Mouse (Mus musculus): ENCODE results near the gene Cxcr6. TPM values are rescaled to one million over a fixed set of nuclear protein-coding genes. Genes with fewer than 3 reads are reported as not detected.

Cxcr6 gene
- 0.12 and 0.18 TPM in 2 replicates for polyA plus RNA-seq (2015; fragmentation: Nextera tagmentation; extraction: Ambion mirVana)

DNA sequence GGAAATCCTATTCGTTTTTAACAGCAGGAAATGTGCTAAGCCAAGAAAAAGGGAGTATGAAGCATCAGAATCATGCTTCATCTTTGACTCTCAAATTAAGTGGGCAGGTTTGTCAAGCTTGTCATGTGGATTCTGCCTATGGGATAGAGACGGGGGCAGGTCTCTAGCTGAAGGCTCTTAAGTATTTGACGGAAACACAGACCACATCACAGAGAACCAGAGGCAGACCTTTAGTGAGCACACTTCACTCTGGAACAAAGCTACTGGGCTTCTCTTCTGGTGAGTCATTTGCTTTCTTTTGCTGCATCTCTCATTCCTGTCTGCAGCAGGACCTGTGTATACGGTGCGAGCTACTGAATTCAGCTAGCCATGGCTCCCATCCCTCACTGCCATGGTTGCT lies at the start of gene Cxcr6:
Gene Cxcr6, plus strand, starts transcription at position 209 of the 400 bp plus-strand sequence.
- Histone ChIP-seq H3K9me3 (ENCODE audit: control insufficient read depth, low read length) (no peaks in the 10 kb centered on the region), H3K4me1 (replicated peaks; ENCODE audit: control insufficient read depth, insufficient read depth, low read length) (no peaks in the 10 kb centered on the region), H3K4me2 (ENCODE audit: low read length) (no peak within 1 kb of the TSS), H3K9ac (replicated peaks; ENCODE audit: low read depth, low read length) (no peak within 1 kb of the TSS), H3K27me3 (replicated peaks; ENCODE audit: control insufficient read depth, insufficient read depth, low read length) (no peaks in the 10 kb centered on the region), H3K27ac (ENCODE audit: low read length) (no peak within 1 kb of the TSS), H3K36me3 (ENCODE audit: control insufficient read depth, insufficient read depth) (peaks cover 2% of the 10 kb centered on the region), H3K4me3 (replicated peaks; ENCODE audit: low read length) (no peak within 1 kb of the TSS)
- no peak for ATAC-seq
- WGBS: 93% methylated on average over 5 of the region's 5 CpGs

DNA sequence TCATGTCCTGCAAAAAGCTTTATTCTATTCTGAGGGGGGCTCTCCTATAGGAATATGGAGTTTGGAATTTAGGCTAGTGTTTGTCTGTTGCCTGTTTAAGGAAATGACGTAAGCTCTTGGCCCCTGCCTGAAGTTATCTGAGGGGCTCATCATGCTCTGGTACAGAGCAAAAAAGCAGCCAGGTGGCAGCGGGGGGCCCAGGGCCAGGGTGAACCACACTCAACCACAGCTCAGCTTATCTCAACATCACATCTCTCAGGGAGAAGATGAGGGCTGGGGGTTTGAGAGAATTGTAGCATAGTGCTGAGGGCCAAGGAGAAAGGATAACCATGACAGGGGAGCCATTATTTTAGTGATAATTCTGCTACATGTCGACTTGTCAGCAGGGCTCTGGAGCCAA lies 49.5 kb upstream of the Cxcr6 start:
- Histone ChIP-seq H3K4me3 (replicated peaks; ENCODE audit: low read length) (no peak overlapping the region), H3K27ac (ENCODE audit: low read length) (no peak overlapping the region), H3K9me3 (ENCODE audit: control insufficient read depth, low read length) (no peaks in the 10 kb centered on the region), H3K36me3 (ENCODE audit: control insufficient read depth, insufficient read depth) (no peaks in the 10 kb centered on the region), H3K9ac (replicated peaks; ENCODE audit: low read depth, low read length) (no peak overlapping the region), H3K4me1 (replicated peaks; ENCODE audit: control insufficient read depth, insufficient read depth, low read length) (no peaks in the 10 kb centered on the region), H3K4me2 (ENCODE audit: low read length) (no peak overlapping the region), H3K27me3 (replicated peaks; ENCODE audit: control insufficient read depth, insufficient read depth, low read length) (no peaks in the 10 kb centered on the region)
- WGBS: 82% methylated on average over 3 of the region's 3 CpGs
- ATAC-seq: no peak

DNA sequence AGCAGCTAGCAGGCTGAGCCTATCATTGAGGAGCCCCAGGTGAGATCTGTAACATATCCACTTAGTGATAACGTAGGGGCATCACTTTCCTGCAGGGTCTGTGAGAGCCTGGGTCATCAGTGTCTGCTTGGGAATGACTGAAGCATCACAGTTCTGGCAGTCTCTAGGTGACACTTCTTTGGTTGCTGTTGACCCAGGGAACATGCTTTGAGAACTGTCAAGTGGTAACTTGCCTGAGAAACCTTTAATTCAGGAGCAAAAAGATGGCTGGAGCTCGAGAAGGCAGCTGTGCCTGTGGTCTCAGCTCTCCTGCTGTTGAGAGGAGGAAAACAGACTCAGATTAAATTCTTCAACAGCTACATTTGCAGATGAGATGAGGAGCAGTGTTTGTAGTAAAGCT lies 48.9 kb upstream of the Cxcr6 start:
- H3K4me2 ChIP-seq (ENCODE audit: low read length): no peak overlapping the region
- no peak overlapping the region for H3K4me3 ChIP-seq (replicated peaks; ENCODE audit: low read length)
- no peaks in the 10 kb centered on the region for H3K36me3 ChIP-seq (ENCODE audit: control insufficient read depth, insufficient read depth)
- H3K9ac ChIP-seq (replicated peaks; ENCODE audit: low read depth, low read length): no peak overlapping the region
- H3K4me1 ChIP-seq (replicated peaks; ENCODE audit: control insufficient read depth, insufficient read depth, low read length): no peaks in the 10 kb centered on the region
- no peak overlapping the region for H3K27ac ChIP-seq (ENCODE audit: low read length)
- no peaks in the 10 kb centered on the region for H3K27me3 ChIP-seq (replicated peaks; ENCODE audit: control insufficient read depth, insufficient read depth, low read length)
- H3K9me3 ChIP-seq (ENCODE audit: control insufficient read depth, low read length): no peaks in the 10 kb centered on the region
- WGBS: 54% methylated on average over 2 of the region's 2 CpGs
- ATAC-seq: no peak

DNA sequence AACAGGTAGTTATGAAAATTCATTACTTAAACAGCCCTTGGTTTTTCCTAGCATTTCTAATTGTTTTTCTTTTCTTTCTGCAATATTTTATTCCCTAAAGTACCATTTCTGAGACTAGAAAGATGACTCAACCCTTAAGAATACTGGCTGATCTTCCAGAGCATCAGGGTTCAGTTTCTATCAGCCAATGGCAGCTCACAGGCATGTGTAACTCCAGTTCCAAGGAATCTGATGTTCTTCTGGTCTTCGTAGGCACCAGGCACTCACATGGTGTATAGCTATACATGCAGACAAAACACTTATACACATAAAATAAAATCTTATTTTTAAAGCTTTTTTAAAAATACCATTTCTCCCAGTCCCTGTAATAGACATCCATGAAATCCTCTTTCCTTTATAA lies 48.1 kb upstream of the Cxcr6 start:
- ATAC-seq: no peak
- WGBS: 73% methylated on average over 1 of the region's 1 CpGs
- no peak overlapping the region for H3K27ac ChIP-seq (ENCODE audit: low read length)
- no peak overlapping the region for H3K9ac ChIP-seq (replicated peaks; ENCODE audit: low read depth, low read length)
- no peak overlapping the region for H3K4me3 ChIP-seq (replicated peaks; ENCODE audit: low read length)
- H3K36me3 ChIP-seq (ENCODE audit: control insufficient read depth, insufficient read depth): no peaks in the 10 kb centered on the region
- no peaks in the 10 kb centered on the region for H3K4me1 ChIP-seq (replicated peaks; ENCODE audit: control insufficient read depth, insufficient read depth, low read length)
- no peaks in the 10 kb centered on the region for H3K9me3 ChIP-seq (ENCODE audit: control insufficient read depth, low read length)
- H3K4me2 ChIP-seq (ENCODE audit: low read length): no peak overlapping the region
- H3K27me3 ChIP-seq (replicated peaks; ENCODE audit: control insufficient read depth, insufficient read depth, low read length): no peaks in the 10 kb centered on the region

DNA sequence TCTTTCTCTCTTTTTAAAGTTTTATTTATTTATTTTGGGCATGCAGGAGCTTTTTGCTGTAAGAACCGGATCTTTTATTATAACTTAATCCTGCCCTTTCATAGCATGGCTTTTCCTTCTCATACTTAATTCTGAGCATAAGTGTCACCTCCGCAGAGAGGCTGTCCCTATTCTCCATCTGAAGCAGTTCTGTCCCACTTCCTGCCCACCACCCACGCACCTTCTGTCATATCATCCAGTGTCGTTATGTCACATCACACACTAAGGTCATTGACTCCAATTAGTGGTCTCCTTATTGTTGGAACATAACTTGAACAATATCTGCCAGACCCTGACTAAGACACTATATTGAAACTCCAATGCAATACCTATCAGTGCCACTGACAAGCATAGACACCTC lies 47.6 kb upstream of the Cxcr6 start:
- H3K4me1 ChIP-seq (replicated peaks; ENCODE audit: control insufficient read depth, insufficient read depth, low read length): no peaks in the 10 kb centered on the region
- H3K4me3 ChIP-seq (replicated peaks; ENCODE audit: low read length): no peak overlapping the region
- no peaks in the 10 kb centered on the region for H3K27me3 ChIP-seq (replicated peaks; ENCODE audit: control insufficient read depth, insufficient read depth, low read length)
- no peak overlapping the region for H3K9ac ChIP-seq (replicated peaks; ENCODE audit: low read depth, low read length)
- ATAC-seq: no peak
- H3K9me3 ChIP-seq (ENCODE audit: control insufficient read depth, low read length): no peaks in the 10 kb centered on the region
- 76% methylated on average over 4 of the region's 4 CpGs for WGBS
- H3K27ac ChIP-seq (ENCODE audit: low read length): no peak overlapping the region
- no peaks in the 10 kb centered on the region for H3K36me3 ChIP-seq (ENCODE audit: control insufficient read depth, insufficient read depth)
- H3K4me2 ChIP-seq (ENCODE audit: low read length): no peak overlapping the region

DNA sequence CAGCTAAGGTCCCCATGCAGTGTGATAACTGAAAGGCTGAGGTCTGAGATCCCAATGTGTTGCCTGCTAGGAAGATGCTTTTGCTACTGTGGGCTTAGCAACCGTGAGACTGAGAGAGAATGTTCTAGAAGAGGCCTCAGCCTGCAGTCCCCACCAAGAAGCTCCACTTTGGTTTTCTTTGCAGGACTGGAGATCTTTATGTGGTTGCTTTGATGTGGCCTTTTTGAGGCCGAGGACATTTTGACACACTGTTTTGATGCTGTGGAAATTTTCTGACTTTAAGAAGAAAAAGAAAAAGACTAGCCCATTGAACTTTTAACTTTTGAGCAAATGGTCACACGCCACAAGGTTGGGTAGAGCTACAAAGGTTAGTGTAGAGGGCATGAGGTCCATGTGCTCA lies 45.5 kb upstream of the Cxcr6 start:
- Histone ChIP-seq H3K9me3 (ENCODE audit: control insufficient read depth, low read length) (no peaks in the 10 kb centered on the region), H3K4me2 (ENCODE audit: low read length) (no peak overlapping the region), H3K27ac (ENCODE audit: low read length) (no peak overlapping the region), H3K27me3 (replicated peaks; ENCODE audit: control insufficient read depth, insufficient read depth, low read length) (no peaks in the 10 kb centered on the region), H3K4me1 (replicated peaks; ENCODE audit: control insufficient read depth, insufficient read depth, low read length) (no peaks in the 10 kb centered on the region), H3K4me3 (replicated peaks; ENCODE audit: low read length) (no peak overlapping the region), H3K36me3 (ENCODE audit: control insufficient read depth, insufficient read depth) (no peaks in the 10 kb centered on the region), H3K9ac (replicated peaks; ENCODE audit: low read depth, low read length) (no peak overlapping the region)
- ATAC-seq: no peak
- WGBS: 87% methylated on average over 3 of the region's 3 CpGs

DNA sequence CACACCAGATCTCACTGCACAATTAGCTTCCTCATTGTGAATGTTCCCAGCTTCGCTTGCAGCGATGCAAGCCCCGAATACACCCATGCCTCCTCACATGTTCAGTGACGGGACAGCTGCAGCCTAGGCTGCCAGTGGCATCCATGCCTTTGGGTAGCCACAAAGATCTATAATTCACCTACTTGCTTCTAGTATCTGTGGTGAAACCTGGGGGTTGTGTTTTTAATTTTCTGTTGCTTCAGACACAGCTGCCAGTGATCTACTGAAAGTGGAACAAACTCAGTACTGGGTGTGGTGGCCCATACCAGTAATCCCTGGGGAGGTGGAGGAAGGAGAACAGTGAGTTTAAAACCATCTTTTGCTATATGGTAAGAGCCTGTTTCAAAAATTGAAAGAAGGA lies 43.4 kb upstream of the Cxcr6 start:
- 91% methylated on average over 4 of the region's 4 CpGs for WGBS

DNA sequence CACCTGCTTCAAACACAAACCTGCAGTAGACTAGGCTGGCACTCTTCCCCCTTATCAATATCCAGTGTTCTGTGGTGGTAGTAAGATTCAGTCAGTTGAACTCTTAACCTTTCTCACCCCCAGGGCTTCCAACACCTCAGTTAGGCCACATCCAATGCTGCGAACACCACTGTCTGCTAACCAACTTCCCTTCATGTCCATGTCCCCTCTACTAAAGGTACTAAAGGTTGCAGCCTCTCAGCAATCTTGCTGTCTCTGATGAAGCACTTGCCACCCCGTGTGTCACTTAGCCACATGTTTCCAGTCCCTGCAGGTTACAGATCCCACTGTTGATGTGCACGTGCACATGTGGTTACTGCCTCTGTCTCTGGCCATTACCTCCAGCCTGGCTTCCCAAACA lies 42.5 kb upstream of the Cxcr6 start:
- H3K36me3 ChIP-seq (ENCODE audit: control insufficient read depth, insufficient read depth): no peaks in the 10 kb centered on the region
- no peak overlapping the region for H3K4me2 ChIP-seq (ENCODE audit: low read length)
- H3K9me3 ChIP-seq (ENCODE audit: control insufficient read depth, low read length): no peaks in the 10 kb centered on the region
- H3K27me3 ChIP-seq (replicated peaks; ENCODE audit: control insufficient read depth, insufficient read depth, low read length): no peaks in the 10 kb centered on the region
- ATAC-seq: no peak
- no peaks in the 10 kb centered on the region for H3K4me1 ChIP-seq (replicated peaks; ENCODE audit: control insufficient read depth, insufficient read depth, low read length)
- H3K9ac ChIP-seq (replicated peaks; ENCODE audit: low read depth, low read length): no peak overlapping the region
- no peak overlapping the region for H3K4me3 ChIP-seq (replicated peaks; ENCODE audit: low read length)
- WGBS: 88% methylated on average over 3 of the region's 3 CpGs
- no peak overlapping the region for H3K27ac ChIP-seq (ENCODE audit: low read length)

More for the DNA sequence above, 43.4 kb upstream of the Cxcr6 start:
- no peak overlapping the region for H3K4me3 ChIP-seq (replicated peaks; ENCODE audit: low read length)
- H3K9me3 ChIP-seq (ENCODE audit: control insufficient read depth, low read length): no peaks in the 10 kb centered on the region
- no peaks in the 10 kb centered on the region for H3K27me3 ChIP-seq (replicated peaks; ENCODE audit: control insufficient read depth, insufficient read depth, low read length)
- no peak for ATAC-seq
- H3K4me1 ChIP-seq (replicated peaks; ENCODE audit: control insufficient read depth, insufficient read depth, low read length): no peaks in the 10 kb centered on the region
- no peaks in the 10 kb centered on the region for H3K36me3 ChIP-seq (ENCODE audit: control insufficient read depth, insufficient read depth)
- no peak overlapping the region for H3K4me2 ChIP-seq (ENCODE audit: low read length)
- H3K27ac ChIP-seq (ENCODE audit: low read length): no peak overlapping the region
- no peak overlapping the region for H3K9ac ChIP-seq (replicated peaks; ENCODE audit: low read depth, low read length)

DNA sequence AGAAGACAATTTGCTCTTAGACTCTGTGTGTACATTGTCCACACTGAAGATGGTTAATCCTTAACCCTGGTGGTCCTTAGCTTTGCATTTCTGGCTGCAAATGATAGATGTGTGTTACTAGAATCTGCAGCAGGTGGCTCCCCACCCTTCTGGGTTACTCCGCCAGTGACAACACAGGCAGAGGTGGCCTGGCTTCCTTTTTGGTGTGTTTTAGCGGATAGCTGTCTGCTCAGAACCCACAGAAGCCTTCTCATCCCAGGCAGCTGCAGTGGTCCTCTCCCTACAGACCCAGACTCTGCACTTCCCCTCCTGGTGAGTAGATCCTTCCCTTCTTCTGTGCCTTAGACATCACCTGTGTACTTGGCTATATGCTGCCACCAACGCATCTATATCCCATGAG lies 39.3 kb upstream of the Cxcr6 start:
- 85% methylated on average over 3 of the region's 3 CpGs for WGBS
- no peaks in the 10 kb centered on the region for H3K36me3 ChIP-seq (ENCODE audit: control insufficient read depth, insufficient read depth)
- no peaks in the 10 kb centered on the region for H3K4me1 ChIP-seq (replicated peaks; ENCODE audit: control insufficient read depth, insufficient read depth, low read length)
- H3K27me3 ChIP-seq (replicated peaks; ENCODE audit: control insufficient read depth, insufficient read depth, low read length): no peaks in the 10 kb centered on the region
- H3K9me3 ChIP-seq (ENCODE audit: control insufficient read depth, low read length): no peaks in the 10 kb centered on the region
- no peak overlapping the region for H3K4me3 ChIP-seq (replicated peaks; ENCODE audit: low read length)
- no peak overlapping the region for H3K9ac ChIP-seq (replicated peaks; ENCODE audit: low read depth, low read length)
- H3K4me2 ChIP-seq (ENCODE audit: low read length): no peak overlapping the region
- ATAC-seq: no peak
- H3K27ac ChIP-seq (ENCODE audit: low read length): no peak overlapping the region

DNA sequence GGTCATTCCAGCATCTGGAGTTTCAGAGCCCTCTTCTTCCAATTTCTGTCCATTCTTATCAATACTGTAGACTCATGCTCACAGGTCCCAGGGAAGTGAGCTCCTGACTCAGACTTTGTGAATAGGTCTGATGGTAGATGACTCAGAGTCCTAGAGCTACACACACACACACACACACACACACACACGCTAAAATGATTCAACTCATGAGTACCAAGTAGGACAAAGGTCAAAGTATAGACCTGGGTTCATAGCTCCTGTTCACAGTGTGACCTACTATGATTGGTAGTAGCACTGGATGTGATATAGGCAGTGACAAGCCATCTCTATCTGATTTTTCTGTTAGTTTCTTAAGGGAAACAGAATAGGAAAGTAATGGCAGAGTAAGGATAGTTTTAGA lies 37.8 kb upstream of the Cxcr6 start:
- Histone ChIP-seq H3K9ac (replicated peaks; ENCODE audit: low read depth, low read length) (no peak overlapping the region), H3K4me3 (replicated peaks; ENCODE audit: low read length) (no peak overlapping the region), H3K27ac (ENCODE audit: low read length) (no peak overlapping the region), H3K36me3 (ENCODE audit: control insufficient read depth, insufficient read depth) (no peaks in the 10 kb centered on the region), H3K27me3 (replicated peaks; ENCODE audit: control insufficient read depth, insufficient read depth, low read length) (no peaks in the 10 kb centered on the region), H3K4me2 (ENCODE audit: low read length) (no peak overlapping the region), H3K9me3 (ENCODE audit: control insufficient read depth, low read length) (no peaks in the 10 kb centered on the region), H3K4me1 (replicated peaks; ENCODE audit: control insufficient read depth, insufficient read depth, low read length) (no peaks in the 10 kb centered on the region)
- no peak for ATAC-seq
- 84% methylated on average over 1 of the region's 1 CpGs for WGBS

All from forebrain, embryonic 16.5 days (tissue).